Mouse (Mus musculus): ENCODE measurements around the gene Pif1.

GRCm38 (mm10) chr9:65606321-65607109 is 19.6 kb downstream of the Pif1 start:
- TF ChIP-seq POLR2A (IDR thresholded peaks at IDR 0.05; ENCODE audit: low read depth, low read length) (no peak), CTCF (IDR thresholded peaks at IDR 0.05; ENCODE audit: borderline replicate concordance, insufficient read depth, low read length) (no peak)
